Mouse (Mus musculus) Patski (cell line): Measurements from ENCODE around the gene Gm42957. TPM values are rescaled to one million over a fixed set of nuclear protein-coding genes. Genes with fewer than 3 reads are reported as not detected.
A peak's percentile ranks its signal among the peaks of the same experiment; 100 is the strongest.
"Not testable (repeated sequence)": the region's sequence is repeated elsewhere in the genome, so short reads cannot be mapped to it uniquely, and the experiment has no call there.

ENCODE experiments used
- ATAC-seq: fragments of 100-300 bp; one replicate; pipeline ENCODE4 v1.8.0; 2021
- CTCF ChIA-PET: fragments of 350-600 bp; sonication (Branson Sonifier 250); formaldehyde crosslinking; loops from one replicate; lab custom pipeline; 2022; ENCODE audit warnings: inconsistent platforms; lab: Charles Lee
- POLR2A ChIA-PET: fragments of 350-600 bp; sonication (Branson Sonifier 250); formaldehyde crosslinking; loops from one replicate; lab custom pipeline; 2022; ENCODE audit warnings: antibody characterized with exemption, inconsistent platforms; lab: Charles Lee
- DNase-seq: peaks from one replicate; pipeline ENCODE4 v3.0.0-alpha.2; 2011; ENCODE audit warnings: low read depth, low spot score
- H3K27me3 ChIP-seq: fragments of 371-371 bp; one replicate; pipeline ENCODE4 v1.5.1; 2021
- CTCF ChIP-seq: fragments of 100-300 bp; IDR thresholded peaks from one replicate; pipeline ENCODE4 v1.5.1; 2021
- in situ Hi-C: fragments of 300-500 bp; cut with MboI; formaldehyde crosslinking; loops from 3 replicates; pipeline ENCODE4 v1.11.1; 2018; ENCODE audit warnings: low pct_unique_long_range_greater_than_20kb, mixed read lengths
- polyA plus RNA-seq: library from polyadenylated mRNA; unstranded; gene quantifications from one replicate; pipeline ENCODE4 v1.2.3, GENCODE M21; 2021

Gm42957 gene
- polyA plus RNA-seq, 1 experiment from 2014 or later: 0.10 TPM

- in situ Hi-C loops: no loop called here
- no peak for ATAC-seq
- ChIA-PET CTCF (interaction anchor here (1.6 kb wide), 1 partner anchor 19 kb away, joined by 3 read pairs; no protein-coding TSS in a partner anchor), POLR2A (interaction anchor here (0.7 to 1.2 kb wide), 2 partner anchors 9 to 14 kb away, joined by 3 read pairs; no protein-coding TSS in a partner anchor)
- DNase-seq: no peak
- H3K27me3 ChIP-seq: no peaks in the 10 kb centered on the region
- TF ChIP-seq CTCF: no peak
These were observed 45.1 kb downstream of the Gm42957 start for GRCm38 (mm10) chr3:96680269-96680956.

DNA sequence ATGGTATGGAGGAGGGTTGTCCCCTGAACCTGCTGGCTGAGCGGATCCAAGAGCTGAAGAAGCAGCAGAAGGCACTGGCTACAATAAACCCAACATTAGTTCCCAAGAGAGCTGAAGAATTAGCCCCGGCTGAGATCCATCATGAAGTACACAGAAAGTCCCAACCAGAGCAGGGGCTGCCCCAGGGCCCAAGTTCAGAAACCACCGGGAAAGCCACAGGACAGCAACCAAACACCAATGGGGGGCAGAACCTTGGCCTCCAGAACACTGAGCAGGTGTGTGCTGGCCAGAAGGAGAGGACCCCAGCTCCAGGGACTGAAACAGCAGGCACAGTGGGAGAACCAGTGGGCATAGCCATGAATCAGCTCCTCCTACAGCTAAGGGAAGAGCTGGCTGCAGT, 48.2 kb downstream of the Gm42957 start:
- no peak for DNase-seq
- no peak for TF ChIP-seq CTCF
- no peak for ATAC-seq
- in situ Hi-C loops: no loop called here
- POLR2A ChIA-PET: interaction anchor here (1.1 kb wide), 1 partner anchor 13 kb away, joined by 3 read pairs; the partner anchor contains the start of gene Pias3
- no peaks in the 10 kb centered on the region for H3K27me3 ChIP-seq
- CTCF ChIA-PET: interaction anchor here (1.4 to 2.0 kb wide), 2 partner anchors 10 to 13 kb away, joined by 3 to 5 read pairs; partner anchors contain the start of gene Ankrd35

DNA sequence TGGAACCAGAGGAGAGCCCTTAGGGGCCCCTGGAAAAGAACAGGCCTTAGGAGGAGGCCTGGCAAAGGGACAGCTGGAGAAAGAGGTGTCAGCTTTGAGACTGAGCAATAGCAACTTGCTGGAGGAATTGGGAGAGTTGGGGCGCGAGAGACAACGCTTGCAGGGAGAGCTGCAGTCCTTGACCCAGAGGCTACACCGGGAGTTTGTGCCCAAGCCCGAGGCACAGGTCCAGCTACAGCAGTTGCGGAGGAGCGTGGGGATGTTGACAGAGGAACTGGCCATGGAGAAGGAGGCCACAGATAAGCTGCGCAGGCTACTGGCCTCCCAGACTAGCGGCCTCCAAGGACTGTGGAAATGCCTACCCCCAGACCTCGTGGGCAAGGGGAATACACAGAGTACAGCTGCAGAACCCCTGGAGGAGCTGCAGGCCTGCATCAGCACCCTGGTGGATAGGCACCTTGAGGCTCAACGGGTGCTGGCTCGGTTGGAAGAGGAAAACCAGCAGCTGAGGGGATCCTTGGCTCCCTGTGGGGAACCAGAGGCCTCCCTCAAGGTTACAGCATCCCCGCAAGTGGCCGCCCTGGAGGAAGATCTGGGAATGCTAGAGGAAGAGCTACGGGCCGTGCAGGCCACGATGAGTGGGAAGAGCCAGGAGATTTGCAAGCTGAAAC, 49.0 kb downstream of the Gm42957 start:
- no peak for TF ChIP-seq CTCF
- DNase-seq: no peak
- H3K27me3 ChIP-seq: no peaks in the 10 kb centered on the region
- in situ Hi-C loops: no loop called here
- ChIA-PET POLR2A (interaction anchor here (1.1 to 1.2 kb wide), 2 partner anchors 12 to 23 kb away, joined by 3 to 4 read pairs; partner anchors contain the start of gene Pias3), CTCF (interaction anchor here (1.3 to 2.0 kb wide), 4 partner anchors 9 to 21 kb away, joined by 3 to 5 read pairs (median 4); partner anchors contain the start of gene Ankrd35)
- ATAC-seq: no peak

DNA sequence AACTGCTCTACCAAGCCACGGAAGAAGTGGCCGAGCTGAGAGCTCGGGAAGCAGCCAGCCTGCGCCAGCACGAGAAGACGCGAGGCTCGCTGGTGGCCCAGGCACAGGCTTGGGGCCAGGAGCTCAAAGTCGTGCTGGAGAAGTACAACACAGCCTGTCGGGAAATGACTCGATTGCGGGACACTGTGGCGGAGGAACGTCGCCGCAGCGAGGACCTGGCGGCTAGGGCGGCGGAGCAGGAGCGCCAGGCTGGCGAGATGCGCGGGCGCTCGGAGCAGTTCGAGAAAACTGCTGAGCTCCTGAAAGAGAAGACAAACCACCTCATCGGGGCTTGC, 49.5 kb downstream of the Gm42957 start:
- in situ Hi-C loops: no loop called here
- ATAC-seq (no peak), DNase-seq (no peak)
- ChIA-PET CTCF (interaction anchor here (0.8 to 1.5 kb wide), 4 partner anchors 15 to 22 kb away, joined by 3 to 4 read pairs (median 3); partner anchors contain the start of gene Ankrd35), POLR2A (interaction anchor here (1.1 to 1.2 kb wide), 2 partner anchors 11 to 22 kb away, joined by 3 to 4 read pairs; partner anchors contain the start of gene Pias3)
- TF ChIP-seq CTCF: no peak
- H3K27me3 ChIP-seq: no peaks in the 10 kb centered on the region

- DNase-seq, in situ Hi-C loops, H3K27me3 ChIP-seq, ATAC-seq, POLR2A ChIA-PET: not testable (repeated sequence)
- CTCF ChIA-PET: interaction anchor here (0.9 kb wide), 1 partner anchor 47 kb away, joined by 3 read pairs; no protein-coding TSS in a partner anchor
These were observed 50.8 kb downstream of the Gm42957 start for GRCm38 (mm10) chr3:96686057-96686456.

- ChIA-PET POLR2A (interaction anchor here (0.8 to 1.0 kb wide), 3 partner anchors 8 to 19 kb away, joined by 3 read pairs; partner anchors contain the start of gene Ankrd35), CTCF (interaction anchor here (0.8 to 2.1 kb wide), 4 partner anchors 11 to 147 kb away, joined by 3 to 7 read pairs (median 4); no protein-coding TSS in a partner anchor)
- no peaks in the 10 kb centered on the region for H3K27me3 ChIP-seq
- DNase-seq (no peak), ATAC-seq (no peak)
- no peak for TF ChIP-seq CTCF
- in situ Hi-C loops: no loop called here
These were observed 53.6 kb downstream of the Gm42957 start for GRCm38 (mm10) chr3:96688854-96689253.

DNA sequence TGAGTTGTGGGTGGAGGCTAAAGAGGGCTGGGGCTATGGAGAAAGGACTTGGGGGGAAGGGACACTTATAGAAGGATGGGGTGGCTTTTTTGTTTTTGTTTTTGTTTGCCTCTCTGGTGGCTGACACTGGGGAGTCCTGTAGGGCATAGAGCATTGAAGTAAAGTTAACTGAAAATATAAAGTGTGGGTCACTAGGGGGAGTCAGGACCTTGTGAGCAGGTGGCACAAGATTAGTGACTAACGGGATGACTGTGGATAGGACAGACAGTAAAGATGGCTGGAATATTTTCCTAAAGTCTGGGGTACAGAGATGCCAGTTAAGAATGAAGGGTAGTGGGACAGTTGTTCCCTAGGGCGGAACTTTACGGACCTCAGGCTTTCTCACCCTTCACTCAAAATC, 55.0 kb downstream of the Gm42957 start:
- no peak for TF ChIP-seq CTCF
- in situ Hi-C loops: no loop called here

DNA sequence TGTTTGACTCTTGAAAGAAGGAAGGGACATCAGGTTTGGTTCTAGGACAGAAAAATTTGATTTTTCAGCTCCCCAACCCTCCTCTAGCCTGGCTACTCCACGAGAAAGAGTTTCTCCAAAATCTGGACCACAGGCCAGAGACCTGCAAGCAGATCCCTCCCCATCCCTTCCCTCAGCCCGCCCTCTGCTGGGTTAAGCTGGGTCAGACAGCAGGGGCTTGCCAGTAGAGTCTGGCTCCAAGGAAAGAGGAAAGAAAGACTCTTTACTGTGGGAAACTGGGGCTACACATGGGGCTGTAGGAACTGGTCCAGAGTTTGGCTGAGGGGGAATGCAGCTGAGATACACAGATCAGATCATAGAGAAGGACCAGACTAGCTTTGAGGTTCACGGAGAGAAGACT, 57.2 kb downstream of the Gm42957 start:
- no peaks in the 10 kb centered on the region for H3K27me3 ChIP-seq
- TF ChIP-seq CTCF: no peak
- in situ Hi-C loops: no loop called here
- no peak for DNase-seq
- ChIA-PET POLR2A (no interaction called here), CTCF (interaction anchor here (1.2 to 1.7 kb wide), 2 partner anchors 9 to 11 kb away, joined by 3 to 5 read pairs; no protein-coding TSS in a partner anchor)
- no peak for ATAC-seq

More for the DNA sequence above, 55.0 kb downstream of the Gm42957 start:
- ChIA-PET POLR2A (no interaction called here), CTCF (no interaction called here)
- H3K27me3 ChIP-seq: no peaks in the 10 kb centered on the region
- no peak for DNase-seq
- ATAC-seq: no peak

- TF ChIP-seq CTCF: no peak
- H3K27me3 ChIP-seq: no peaks in the 10 kb centered on the region
- no peak for ATAC-seq
These were observed 58.3 kb downstream of the Gm42957 start for GRCm38 (mm10) chr3:96693579-96693978.

DNA sequence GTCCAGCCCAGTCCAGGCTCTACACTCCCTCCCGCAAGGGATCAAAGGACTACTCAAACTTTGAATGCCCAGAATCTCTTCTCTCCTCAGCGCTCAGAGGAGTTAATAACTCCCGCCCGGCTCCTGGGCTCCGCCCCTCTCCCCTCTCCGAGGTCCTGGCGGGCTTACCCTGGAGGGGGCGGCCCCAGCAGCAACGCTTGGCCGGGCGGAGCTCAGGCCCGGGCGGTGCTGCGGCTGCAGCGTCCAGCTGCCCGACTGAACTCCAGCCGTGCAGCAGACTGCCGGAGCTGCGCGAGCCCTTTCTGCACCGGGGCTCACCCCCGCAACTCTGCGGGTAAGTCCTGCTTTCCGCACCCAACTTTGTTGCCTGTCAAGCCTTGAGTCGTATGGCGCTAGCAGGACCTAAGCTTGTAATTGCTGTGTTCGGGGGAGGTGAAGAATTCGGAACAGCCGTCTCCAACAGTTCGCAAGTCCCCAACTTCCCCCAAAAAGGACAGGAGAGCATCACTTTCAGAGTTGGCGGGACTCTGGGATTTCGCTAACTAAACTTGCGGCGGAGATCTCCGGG, 61.0 kb downstream of the Gm42957 start, which contains the start of gene Pias3:
TSS of gene Pias3 (plus strand) at position 187 of the 568 bp plus-strand sequence.
- POLR2A ChIA-PET: interaction anchor here (0.5 to 2.1 kb wide), 9 partner anchors 10 to 145 kb away, joined by 3 to 11 read pairs (median 4); partner anchors contain the start of gene Nudt17
- no peak for DNase-seq
- CTCF ChIA-PET: interaction anchor here (0.9 to 2.6 kb wide), 6 partner anchors 12 to 136 kb away, joined by 3 to 13 read pairs (median 6); partner anchors contain the start of genes Itga10 and Nudt17
- TF ChIP-seq CTCF: no peak
- peak; percentile 82 for ATAC-seq
- in situ Hi-C loops: no loop called here
- H3K27me3 ChIP-seq: no peaks in the 10 kb centered on the region

More at GRCm38 (mm10) chr3:96693579-96693978, 58.3 kb downstream of the Gm42957 start:
- in situ Hi-C loops: no loop called here
- no peak for DNase-seq
- ChIA-PET CTCF (interaction anchor here (1.7 to 2.4 kb wide), 2 partner anchors 10 to 26 kb away, joined by 5 to 13 read pairs; no protein-coding TSS in a partner anchor), POLR2A (interaction anchor here (0.6 kb wide), 2 partner anchors 15 to 196 kb away, joined by 3 read pairs; no protein-coding TSS in a partner anchor)
